Mouse (Mus musculus) bone marrow macrophage, adult 2 months (primary cell): ENCODE measurements around the gene Tor4a.

Source experiments
- CTCF ChIP-seq: IDR thresholded peaks from 2 replicates; pipeline ENCODE4 v1.5.1; 2012; ENCODE audit warnings: low read depth, mild to moderate bottlenecking, low read length, moderate library complexity
- POLR2A ChIP-seq: IDR thresholded peaks from 2 replicates; pipeline ENCODE4 v1.6.1; 2012; ENCODE audit warnings: mild to moderate bottlenecking, low read depth, low read length, borderline replicate concordance

GRCm38 (mm10) chr2:25243342-25243741, 46.7 kb upstream of the Tor4a start:
- TF ChIP-seq POLR2A (no peak), CTCF (no peak)
